Mouse (Mus musculus): ENCODE results near the gene Arl14ep. TPM values are rescaled to one million over a fixed set of nuclear protein-coding genes. Genes with fewer than 3 reads are reported as not detected.

Gene Arl14ep
- polyA plus RNA-seq, 1 experiment from 2014 or later, result 7.5 TPM

- Histone ChIP-seq H3K4me3 (replicated peaks) (peak overlapping the region; percentile 76), H3K36me3 (replicated peaks) (peaks cover 6% of the 10 kb centered on the region), H3K9me3 (replicated peaks) (no peaks in the 10 kb centered on the region), H3K4me1 (replicated peaks) (peaks cover 9% of the 10 kb centered on the region), H3K27me3 (no peaks in the 10 kb centered on the region; the same call in 1 of the 2 replicates), H3K4me2 (peak overlapping the region; percentile 69), H3K9ac (peak overlapping the region; percentile 72), H3K27ac (replicated peaks) (no peak overlapping the region)
- ATAC-seq (ENCODE audit: insufficient read depth), result no peak
- WGBS (ENCODE audit: insufficient replicate concordance), result 52% methylated on average over 17 of the region's 17 CpGs
These were observed 779 bp downstream of the Arl14ep start for GRCm38 (mm10) chr2:106973332-106973958.

- Histone ChIP-seq H3K9ac (no peak overlapping the region), H3K4me2 (peak overlapping the region; percentile 69), H3K4me1 (replicated peaks) (peaks cover 9% of the 10 kb centered on the region), H3K36me3 (replicated peaks) (peaks cover 12% of the 10 kb centered on the region), H3K9me3 (replicated peaks) (no peaks in the 10 kb centered on the region), H3K27me3 (no peaks in the 10 kb centered on the region; the same call in 1 of the 2 replicates), H3K27ac (replicated peaks) (no peak overlapping the region), H3K4me3 (replicated peaks) (peak overlapping the region; percentile 76; the same call in 1 of the 2 replicates)
- ATAC-seq (ENCODE audit: insufficient read depth), result no peak
- WGBS (ENCODE audit: insufficient replicate concordance), result 77% methylated on average over 6 of the region's 6 CpGs
These were observed 1.4 kb downstream of the Arl14ep start for GRCm38 (mm10) chr2:106972851-106973250.

GRCm38 (mm10) chr2:106970971-106971370 is 3.3 kb downstream of the Arl14ep start:
- Histone ChIP-seq H3K27ac (replicated peaks) (no peak overlapping the region), H3K36me3 (replicated peaks) (peaks cover 25% of the 10 kb centered on the region), H3K9ac (no peak overlapping the region), H3K4me3 (replicated peaks) (no peak overlapping the region), H3K4me2 (no peak overlapping the region), H3K4me1 (replicated peaks) (peaks cover 9% of the 10 kb centered on the region), H3K27me3 (no peaks in the 10 kb centered on the region), H3K9me3 (replicated peaks) (no peaks in the 10 kb centered on the region)
- ATAC-seq (ENCODE audit: insufficient read depth), result no peak
- WGBS (ENCODE audit: insufficient replicate concordance), result 81% methylated on average over 12 of the region's 12 CpGs

GRCm38 (mm10) chr2:106968320-106968719 is 5.9 kb downstream of the Arl14ep start:
- no peak overlapping the region for H3K4me3 ChIP-seq (replicated peaks)
- no peaks in the 10 kb centered on the region for H3K27me3 ChIP-seq
- no peak overlapping the region for H3K9ac ChIP-seq
- no peak overlapping the region for H3K4me2 ChIP-seq
- H3K36me3 ChIP-seq (replicated peaks), result peaks cover 44% of the 10 kb centered on the region
- 72% methylated on average over 6 of the region's 6 CpGs for WGBS (ENCODE audit: insufficient replicate concordance)
- H3K4me1 ChIP-seq (replicated peaks), result peaks cover 6% of the 10 kb centered on the region
- no peaks in the 10 kb centered on the region for H3K9me3 ChIP-seq (replicated peaks)
- ATAC-seq (ENCODE audit: insufficient read depth), result no peak
- no peak overlapping the region for H3K27ac ChIP-seq (replicated peaks)

- Histone ChIP-seq H3K4me2 (no peak overlapping the region), H3K36me3 (replicated peaks) (peaks cover 43% of the 10 kb centered on the region), H3K9ac (no peak overlapping the region), H3K27ac (replicated peaks) (no peak overlapping the region), H3K4me1 (replicated peaks) (no peaks in the 10 kb centered on the region), H3K4me3 (replicated peaks) (no peak overlapping the region), H3K27me3 (no peaks in the 10 kb centered on the region), H3K9me3 (replicated peaks) (no peaks in the 10 kb centered on the region)
- WGBS (ENCODE audit: insufficient replicate concordance), result 68% methylated on average over 3 of the region's 3 CpGs
- no peak for ATAC-seq (ENCODE audit: insufficient read depth)
These were observed 10.7 kb downstream of the Arl14ep start for GRCm38 (mm10) chr2:106963560-106963959.

GRCm38 (mm10) chr2:106961650-106962049 is 12.6 kb downstream of the Arl14ep start:
- Histone ChIP-seq H3K4me1 (replicated peaks) (no peaks in the 10 kb centered on the region), H3K4me3 (replicated peaks) (no peak overlapping the region), H3K36me3 (replicated peaks) (peaks cover 26% of the 10 kb centered on the region), H3K27ac (replicated peaks) (no peak overlapping the region), H3K9me3 (replicated peaks) (no peaks in the 10 kb centered on the region), H3K9ac (no peak overlapping the region), H3K4me2 (no peak overlapping the region), H3K27me3 (no peaks in the 10 kb centered on the region)
- 75% methylated on average over 3 of the region's 3 CpGs for WGBS (ENCODE audit: insufficient replicate concordance)
- no peak for ATAC-seq (ENCODE audit: insufficient read depth)

GRCm38 (mm10) chr2:106961066-106961465 is 13.2 kb downstream of the Arl14ep start:
- WGBS (ENCODE audit: insufficient replicate concordance), result 72% methylated on average over 2 of the region's 2 CpGs
- H3K36me3 ChIP-seq (replicated peaks), result peaks cover 23% of the 10 kb centered on the region

GRCm38 (mm10) chr2:106960237-106960636 is 14.0 kb downstream of the Arl14ep start:
- Histone ChIP-seq H3K27me3 (no peaks in the 10 kb centered on the region), H3K4me1 (replicated peaks) (no peaks in the 10 kb centered on the region), H3K4me3 (replicated peaks) (no peak overlapping the region), H3K4me2 (no peak overlapping the region), H3K27ac (replicated peaks) (no peak overlapping the region), H3K9ac (no peak overlapping the region), H3K36me3 (replicated peaks) (peaks cover 17% of the 10 kb centered on the region), H3K9me3 (replicated peaks) (no peaks in the 10 kb centered on the region)
- WGBS (ENCODE audit: insufficient replicate concordance), result 38% methylated on average over 7 of the region's 7 CpGs
- ATAC-seq (ENCODE audit: insufficient read depth), result no peak

More at GRCm38 (mm10) chr2:106961066-106961465, 13.2 kb downstream of the Arl14ep start:
- no peak for ATAC-seq (ENCODE audit: insufficient read depth)
- no peak overlapping the region for H3K4me2 ChIP-seq
- H3K27me3 ChIP-seq, result no peaks in the 10 kb centered on the region
- no peaks in the 10 kb centered on the region for H3K4me1 ChIP-seq (replicated peaks)
- H3K9me3 ChIP-seq (replicated peaks), result no peaks in the 10 kb centered on the region
- no peak overlapping the region for H3K9ac ChIP-seq
- no peak overlapping the region for H3K4me3 ChIP-seq (replicated peaks)
- no peak overlapping the region for H3K27ac ChIP-seq (replicated peaks)

- ATAC-seq (ENCODE audit: insufficient read depth), result no peak
- Histone ChIP-seq H3K9me3 (replicated peaks) (no peaks in the 10 kb centered on the region), H3K4me1 (replicated peaks) (no peaks in the 10 kb centered on the region), H3K4me3 (replicated peaks) (no peak overlapping the region), H3K27ac (replicated peaks) (no peak overlapping the region), H3K4me2 (no peak overlapping the region), H3K9ac (no peak overlapping the region), H3K27me3 (no peaks in the 10 kb centered on the region), H3K36me3 (replicated peaks) (peaks cover 8% of the 10 kb centered on the region)
- WGBS (ENCODE audit: insufficient replicate concordance), result 77% methylated on average over 5 of the region's 5 CpGs
These were observed 14.8 kb downstream of the Arl14ep start for GRCm38 (mm10) chr2:106959380-106959779.

- ATAC-seq (ENCODE audit: insufficient read depth), result no peak
- Histone ChIP-seq H3K4me3 (replicated peaks) (no peak overlapping the region), H3K27ac (replicated peaks) (no peak overlapping the region), H3K27me3 (no peaks in the 10 kb centered on the region), H3K4me2 (no peak overlapping the region), H3K36me3 (replicated peaks) (0 out of 2 replicates have a peak, but pooled peaks cover 8% of the 10 kb centered on the region), H3K9me3 (replicated peaks) (no peaks in the 10 kb centered on the region), H3K9ac (no peak overlapping the region), H3K4me1 (replicated peaks) (no peaks in the 10 kb centered on the region)
- WGBS (ENCODE audit: insufficient replicate concordance), result 70% methylated on average over 6 of the region's 6 CpGs
These were observed 15.3 kb downstream of the Arl14ep start for GRCm38 (mm10) chr2:106958916-106959315.

GRCm38 (mm10) chr2:106956146-106956545 is 18.1 kb downstream of the Arl14ep start:
- no peak overlapping the region for H3K4me2 ChIP-seq
- ATAC-seq (ENCODE audit: insufficient read depth), result no peak
- no peaks in the 10 kb centered on the region for H3K4me1 ChIP-seq (replicated peaks)
- no peaks in the 10 kb centered on the region for H3K27me3 ChIP-seq
- H3K9ac ChIP-seq, result no peak overlapping the region
- H3K9me3 ChIP-seq (replicated peaks), result no peaks in the 10 kb centered on the region
- no peak overlapping the region for H3K4me3 ChIP-seq (replicated peaks)
- no peak overlapping the region for H3K27ac ChIP-seq (replicated peaks)
- H3K36me3 ChIP-seq (replicated peaks), result no peaks in the 10 kb centered on the region
- 51% methylated on average over 6 of the region's 6 CpGs for WGBS (ENCODE audit: insufficient replicate concordance)

- no peaks in the 10 kb centered on the region for H3K9me3 ChIP-seq (replicated peaks)
- no peaks in the 10 kb centered on the region for H3K4me1 ChIP-seq (replicated peaks)
- H3K4me2 ChIP-seq, result no peak overlapping the region
- H3K4me3 ChIP-seq (replicated peaks), result no peak overlapping the region
- no peaks in the 10 kb centered on the region for H3K27me3 ChIP-seq
- no peak overlapping the region for H3K27ac ChIP-seq (replicated peaks)
- 13% methylated on average over 10 of the region's 10 CpGs for WGBS (ENCODE audit: insufficient replicate concordance)
- H3K9ac ChIP-seq, result no peak overlapping the region
- no peaks in the 10 kb centered on the region for H3K36me3 ChIP-seq (replicated peaks)
- ATAC-seq (ENCODE audit: insufficient read depth), result no peak
These were observed 18.6 kb downstream of the Arl14ep start for GRCm38 (mm10) chr2:106955621-106956020.
